Mouse (Mus musculus) forebrain, embryonic 16.5 days (tissue): ENCODE data around the gene Smc6. TPM values are rescaled to one million over a fixed set of nuclear protein-coding genes. Genes with fewer than 3 reads are reported as not detected.

ENCODE experiments used
- ATAC-seq: fragments of 200-750 bp; cut with Nextera tagmentation; 2 replicates; pipeline ENCODE4 v1.8.0; 2017; ENCODE audit warnings: mild to moderate bottlenecking, moderate library complexity
- H3K27ac ChIP-seq: fragments of 300-500 bp; sonication (generic); 2 replicates; pipeline ENCODE4 v1.5.1; 2014; ENCODE audit warnings: low read length, control low read depth
- H3K27me3 ChIP-seq: fragments of 300-500 bp; sonication (generic); replicated peaks from 2 replicates; pipeline ENCODE4 v1.6.1; 2014; ENCODE audit warnings: low read length; ENCODE audit not compliant: control insufficient read depth, insufficient read depth
- H3K36me3 ChIP-seq: fragments of 300-500 bp; sonication (generic); 2 replicates; pipeline ENCODE4 v1.6.1; 2014; ENCODE audit not compliant: control insufficient read depth, insufficient read depth
- H3K4me1 ChIP-seq: fragments of 300-500 bp; sonication (generic); replicated peaks from 2 replicates; pipeline ENCODE4 v1.6.1; 2014; ENCODE audit warnings: low read length; ENCODE audit not compliant: control insufficient read depth, insufficient read depth
- H3K4me2 ChIP-seq: fragments of 300-500 bp; sonication (generic); 2 replicates; pipeline ENCODE4 v1.6.1; 2014; ENCODE audit warnings: mild to moderate bottlenecking, low read length, control low read depth
- H3K4me3 ChIP-seq: fragments of 300-500 bp; sonication (generic); replicated peaks from 2 replicates; pipeline ENCODE4 v1.5.1; 2014; ENCODE audit warnings: mild to moderate bottlenecking, low read length, control low read depth
- H3K9ac ChIP-seq: fragments of 300-500 bp; sonication (generic); replicated peaks from 2 replicates; pipeline ENCODE4 v1.6.1; 2014; ENCODE audit warnings: low read depth, low read length, control low read depth
- H3K9me3 ChIP-seq: fragments of 300-500 bp; sonication (generic); 2 replicates; pipeline ENCODE4 v1.6.1; 2016; ENCODE audit warnings: low read length; ENCODE audit not compliant: control insufficient read depth
- WGBS: fragments of 180-500 bp; shearing (Covaris S2); extraction: QIAGEN DNeasy Blood & Tissue Kit; methylation state at CpG from one replicate; pipeline ENCODE4 v1.1.7; 2014; 5-methylcytosine and 5-hydroxymethylcytosine counted together
- polyA plus RNA-seq: library from polyadenylated mRNA; unstranded; fragments of >200 nt; fragmentation: Nextera tagmentation; extraction: Ambion mirVana; gene quantifications from 2 replicates; pipeline ENCODE4 v1.2.1, GENCODE M21; 2015

Smc6 gene
- polyA plus RNA-seq, 1 experiment from 2014 or later: 112 TPM

DNA sequence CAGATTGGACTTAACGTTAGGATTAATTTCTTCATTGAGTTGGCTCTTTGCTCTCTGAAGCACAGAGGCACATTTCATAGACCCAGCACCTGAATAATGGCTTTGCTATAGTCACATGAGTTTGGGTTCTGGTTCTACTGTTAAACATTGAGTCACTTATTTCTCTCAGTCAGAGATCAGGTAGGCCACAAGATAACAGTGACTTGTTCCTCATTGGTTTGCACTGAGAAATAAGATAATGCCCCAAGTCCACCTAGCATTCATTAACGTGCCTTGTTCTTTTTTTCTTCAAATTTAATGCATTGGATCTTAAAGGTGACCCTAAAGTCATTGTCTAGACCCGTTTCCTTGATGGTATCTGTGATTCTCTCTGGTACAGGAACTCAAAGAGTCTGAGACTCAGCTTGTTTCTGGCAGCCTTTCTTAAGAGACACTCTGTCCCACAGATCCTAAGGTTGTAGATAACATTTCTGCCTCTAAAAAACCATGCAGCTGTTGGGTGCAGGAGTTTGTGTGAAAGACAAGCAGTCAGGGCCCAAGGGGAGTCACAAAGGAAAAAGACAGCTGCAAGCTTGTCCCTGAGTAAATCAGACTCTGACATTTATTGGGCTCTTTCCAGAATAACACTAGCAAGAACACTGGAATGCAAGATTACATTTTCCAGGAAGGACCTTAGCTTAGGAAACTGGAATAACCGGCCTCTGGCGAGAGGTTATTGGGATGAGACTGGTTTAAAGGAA lies 39.0 kb upstream of the Smc6 start:
- WGBS: 88% methylated on average over 5 of the region's 5 CpGs
- Histone ChIP-seq H3K27ac (no peak overlapping the region), H3K36me3 (no peaks in the 10 kb centered on the region), H3K4me3 (no peak overlapping the region), H3K9me3 (no peaks in the 10 kb centered on the region), H3K4me2 (no peak overlapping the region), H3K27me3 (no peaks in the 10 kb centered on the region), H3K4me1 (no peaks in the 10 kb centered on the region; the same call in 1 of the 2 replicates), H3K9ac (no peak overlapping the region)
- no peak for ATAC-seq

GRCm38 (mm10) chr12:11230267-11230666 lies 35.4 kb upstream of the Smc6 start:
- Histone ChIP-seq H3K27me3 (no peaks in the 10 kb centered on the region), H3K27ac (no peak overlapping the region), H3K4me3 (no peak overlapping the region), H3K4me2 (no peak overlapping the region), H3K9me3 (no peaks in the 10 kb centered on the region), H3K9ac (no peak overlapping the region), H3K4me1 (no peaks in the 10 kb centered on the region), H3K36me3 (no peaks in the 10 kb centered on the region)
- WGBS: 76% methylated on average over 2 of the region's 2 CpGs
- ATAC-seq: no peak

GRCm38 (mm10) chr12:11235996-11236395 lies 29.7 kb upstream of the Smc6 start:
- ATAC-seq: no peak
- Histone ChIP-seq H3K4me2 (no peak overlapping the region), H3K9ac (no peak overlapping the region), H3K36me3 (no peaks in the 10 kb centered on the region), H3K4me3 (no peak overlapping the region), H3K9me3 (no peaks in the 10 kb centered on the region), H3K27me3 (no peaks in the 10 kb centered on the region), H3K4me1 (no peaks in the 10 kb centered on the region), H3K27ac (no peak overlapping the region)
- WGBS: 77% methylated on average over 2 of the region's 2 CpGs

DNA sequence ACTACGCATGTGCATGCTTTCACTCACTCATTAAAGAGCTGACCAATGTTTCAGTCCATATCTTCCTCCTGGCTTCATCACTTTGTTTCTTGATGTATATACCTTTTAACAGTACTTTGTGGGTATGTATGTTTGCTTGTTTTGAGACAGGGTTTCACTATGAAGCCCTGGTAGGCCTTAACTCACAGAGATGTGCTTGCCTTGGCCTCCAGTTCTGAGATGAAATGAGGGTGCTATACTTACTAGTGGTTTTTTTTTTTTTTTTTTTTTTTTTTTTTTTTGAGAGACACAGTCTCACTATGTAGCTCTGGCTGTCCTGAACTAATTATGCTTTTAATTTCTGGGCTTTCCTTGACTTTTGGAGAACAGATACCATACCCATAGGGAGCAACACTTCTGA lies 18.2 kb upstream of the Smc6 start:
- Histone ChIP-seq H3K4me3 (no peak overlapping the region), H3K9ac (no peak overlapping the region), H3K4me1 (no peaks in the 10 kb centered on the region), H3K36me3 (no peaks in the 10 kb centered on the region; the same call in 1 of the 2 replicates), H3K27me3 (no peaks in the 10 kb centered on the region), H3K27ac (no peak overlapping the region), H3K9me3 (no peaks in the 10 kb centered on the region), H3K4me2 (no peak overlapping the region)
- 100% methylated on average over 1 of the region's 1 CpGs for WGBS
- ATAC-seq: no peak

DNA sequence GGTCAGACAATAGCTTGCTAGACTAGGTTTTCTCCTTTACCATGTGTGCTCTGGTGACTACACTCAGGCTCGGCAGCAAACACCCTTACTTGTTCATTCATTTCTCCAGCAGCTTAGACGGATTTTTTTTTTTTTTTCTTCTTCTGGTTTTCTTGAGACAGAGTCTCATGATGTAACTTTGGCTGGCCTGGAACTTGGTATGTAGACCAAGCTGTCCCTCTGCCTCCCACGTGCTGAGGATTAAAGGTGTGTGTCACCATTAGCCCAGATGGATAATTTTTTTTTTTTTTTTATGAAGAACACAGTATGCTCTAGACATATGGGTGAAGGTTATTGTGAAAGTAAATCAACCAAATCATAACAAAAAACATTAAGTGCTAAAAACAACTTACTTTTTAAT lies 15.4 kb upstream of the Smc6 start:
- no peaks in the 10 kb centered on the region for H3K36me3 ChIP-seq
- no peak overlapping the region for H3K27ac ChIP-seq
- no peak overlapping the region for H3K4me3 ChIP-seq
- no peak for ATAC-seq
- no peaks in the 10 kb centered on the region for H3K4me1 ChIP-seq
- no peaks in the 10 kb centered on the region for H3K9me3 ChIP-seq
- 79% methylated on average over 3 of the region's 3 CpGs for WGBS
- no peak overlapping the region for H3K4me2 ChIP-seq
- no peaks in the 10 kb centered on the region for H3K27me3 ChIP-seq
- H3K9ac ChIP-seq: no peak overlapping the region

- H3K27ac ChIP-seq: no peak overlapping the region
- H3K4me1 ChIP-seq: peaks cover 30% of the 10 kb centered on the region
- H3K4me2 ChIP-seq: peak overlapping the region; percentile 90
- H3K9ac ChIP-seq: peak overlapping the region; percentile 96
- H3K9me3 ChIP-seq: no peaks in the 10 kb centered on the region
- no peak for ATAC-seq
- H3K4me3 ChIP-seq: peak overlapping the region; percentile 87
- WGBS: 7% methylated on average over 13 of the region's 13 CpGs
- no peaks in the 10 kb centered on the region for H3K27me3 ChIP-seq
- H3K36me3 ChIP-seq: no peaks in the 10 kb centered on the region
Observed at GRCm38 (mm10) chr12:11264895-11265294, 791 bp upstream of the Smc6 start.

DNA sequence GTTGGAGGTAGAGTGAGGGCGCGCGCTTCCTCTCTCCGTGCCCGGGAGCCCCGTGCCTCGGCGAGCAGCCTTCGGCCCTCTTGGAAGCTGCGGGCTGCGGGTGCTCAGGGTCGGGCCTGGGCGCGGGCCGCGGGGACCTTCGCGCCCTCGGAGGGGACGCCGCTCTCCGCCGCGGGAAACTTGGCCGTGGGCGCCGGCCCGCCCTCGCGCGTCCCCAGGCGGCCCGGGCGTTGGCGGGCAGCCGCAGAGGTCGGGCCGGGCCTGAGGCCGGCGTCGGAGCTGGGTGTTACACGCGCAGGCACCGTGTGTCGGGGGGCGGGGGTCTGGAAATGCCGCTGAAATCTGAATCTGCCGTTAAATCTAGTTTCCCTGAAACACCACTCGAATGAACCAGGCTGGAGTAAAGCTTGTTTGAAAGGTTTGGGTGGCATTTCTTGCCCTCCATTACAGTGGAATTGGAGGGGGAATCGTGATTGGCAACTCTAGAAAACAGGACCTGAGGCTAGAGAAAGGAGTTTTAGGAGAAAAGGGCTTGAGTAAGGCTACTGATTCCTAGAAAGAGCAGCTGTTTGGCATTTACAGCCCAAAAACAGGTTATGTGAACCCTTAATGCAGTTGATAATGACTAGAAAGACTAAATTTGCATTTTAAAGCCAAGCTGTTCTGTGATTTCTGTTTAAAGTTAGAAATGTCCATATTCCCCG lies 748 bp downstream of the Smc6 start:
- peaks cover 30% of the 10 kb centered on the region for H3K4me1 ChIP-seq
- no peaks in the 10 kb centered on the region for H3K27me3 ChIP-seq
- H3K36me3 ChIP-seq: no peaks in the 10 kb centered on the region
- H3K27ac ChIP-seq: peak overlapping the region; percentile 93
- under 1% methylated on average over 51 of the region's 51 CpGs for WGBS
- peak overlapping the region; percentile 93 for H3K4me2 ChIP-seq
- H3K4me3 ChIP-seq: peak overlapping the region; percentile 87
- ATAC-seq: peak; percentile 63
- H3K9ac ChIP-seq: peak overlapping the region; percentile 96
- no peaks in the 10 kb centered on the region for H3K9me3 ChIP-seq

DNA sequence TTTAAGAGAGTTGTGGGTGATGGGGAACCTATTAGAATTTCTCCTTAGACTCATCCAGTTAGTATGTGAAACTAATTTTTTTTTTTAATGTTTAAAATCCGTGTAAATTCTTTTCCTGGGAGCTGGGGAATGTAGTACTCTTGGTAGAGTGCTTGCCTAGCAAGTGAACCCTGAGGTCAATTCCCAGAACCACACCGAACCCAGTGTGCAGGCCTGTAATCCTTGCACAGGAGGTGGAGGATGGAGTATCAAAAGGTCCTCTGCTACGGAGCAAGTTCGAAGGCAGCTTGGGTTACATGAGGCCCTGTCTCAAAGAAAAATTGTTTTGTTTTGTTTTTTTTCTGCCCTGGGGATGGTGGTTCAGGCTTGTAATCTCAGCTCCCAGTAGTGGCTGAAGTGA lies 1.3 kb downstream of the Smc6 start:
- Histone ChIP-seq H3K9ac (peak overlapping the region; percentile 96), H3K4me3 (peak overlapping the region; percentile 87), H3K36me3 (no peaks in the 10 kb centered on the region), H3K27me3 (no peaks in the 10 kb centered on the region), H3K27ac (no peak overlapping the region), H3K4me1 (peaks cover 30% of the 10 kb centered on the region), H3K9me3 (no peaks in the 10 kb centered on the region), H3K4me2 (peak overlapping the region; percentile 93)
- WGBS: 3% methylated on average over 4 of the region's 4 CpGs
- no peak for ATAC-seq

DNA sequence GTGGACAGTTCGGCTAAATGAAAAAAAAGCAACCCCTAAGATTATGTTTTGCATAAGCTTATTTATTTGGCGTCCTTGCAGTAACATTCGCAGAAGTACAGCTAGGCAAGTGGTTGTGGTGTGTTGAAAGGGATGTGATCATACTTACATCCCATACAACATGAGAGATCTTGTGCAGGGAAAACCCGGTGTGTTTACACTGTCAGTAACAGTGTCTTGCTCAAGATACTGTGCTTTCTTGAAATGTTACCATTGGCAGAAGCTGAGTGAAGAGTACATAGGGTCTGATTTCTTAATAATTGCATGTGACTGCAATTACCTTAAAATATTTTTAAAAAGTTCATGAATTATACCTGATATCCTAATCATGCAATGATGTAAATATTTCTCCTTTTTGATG lies 6.9 kb downstream of the Smc6 start:
- no peak overlapping the region for H3K4me2 ChIP-seq
- H3K27me3 ChIP-seq: no peaks in the 10 kb centered on the region
- WGBS: 94% methylated on average over 4 of the region's 4 CpGs
- H3K36me3 ChIP-seq: peaks cover 6% of the 10 kb centered on the region
- no peak for ATAC-seq
- H3K27ac ChIP-seq: no peak overlapping the region
- H3K4me1 ChIP-seq: peaks cover 9% of the 10 kb centered on the region
- H3K4me3 ChIP-seq: no peak overlapping the region
- no peak overlapping the region for H3K9ac ChIP-seq
- H3K9me3 ChIP-seq: no peaks in the 10 kb centered on the region
